Mouse (Mus musculus) myocyte (in vitro differentiated cells): ENCODE results near the gene Rmi2. TPM values are rescaled to one million over a fixed set of nuclear protein-coding genes. Genes with fewer than 3 reads are reported as not detected.

Source experiments
- H3K27me3 ChIP-seq: one replicate; pipeline ENCODE4 v1.6.1; 2011; ENCODE audit not compliant: control insufficient read depth, insufficient read depth, insufficient read length
- H3K36me3 ChIP-seq: one replicate; pipeline ENCODE4 v1.6.1; 2011; ENCODE audit not compliant: control insufficient read depth, insufficient read depth
- H3K4me2 ChIP-seq: one replicate; pipeline ENCODE4 v1.6.1; 2011; ENCODE audit warnings: low read depth, control low read depth
- H3K4me3 ChIP-seq: one replicate; pipeline ENCODE4 v1.5.1; 2011; ENCODE audit warnings: mild to moderate bottlenecking, control low read depth, moderate library complexity
- H3K79me2 ChIP-seq: one replicate; pipeline ENCODE4 v1.6.1; 2011; ENCODE audit not compliant: control insufficient read depth, insufficient read depth
- H3ac ChIP-seq: one replicate; pipeline ENCODE4 v1.6.1; 2011; ENCODE audit not compliant: control insufficient read depth, insufficient read length
- CEBPB ChIP-seq: IDR thresholded peaks from 2 replicates; pipeline ENCODE4 v1.6.1; 2011; ENCODE audit warnings: mild to moderate bottlenecking, moderate library complexity; ENCODE audit not compliant: poor library complexity, insufficient read depth, severe bottlenecking
- E2F4 ChIP-seq: IDR thresholded peaks from one replicate; pipeline ENCODE4 v1.6.1; 2011; ENCODE audit warnings: mild to moderate bottlenecking, control low read depth, moderate library complexity; ENCODE audit not compliant: insufficient read depth
- MAX ChIP-seq: IDR thresholded peaks from one replicate; pipeline ENCODE4 v1.6.1; 2011; ENCODE audit warnings: low read depth, mild to moderate bottlenecking, control low read depth
- MYOD1 ChIP-seq, 3 experiments: IDR thresholded peaks; one replicate each; pipeline ENCODE4 v1.6.1; 2011; ENCODE audit warnings: control low read depth in 2 of 3, low read depth in 2 of 3, mild to moderate bottlenecking in 2 of 3, moderate library complexity in 1 of 3; ENCODE audit not compliant: insufficient read length in 2 of 3, control insufficient read depth in 1 of 3
- MYOG ChIP-seq, 3 experiments: IDR thresholded peaks; one replicate each; pipeline ENCODE4 v1.6.1; 2011; ENCODE audit warnings: control low read depth in 2 of 3, low read depth in 2 of 3, mild to moderate bottlenecking in 2 of 3; ENCODE audit not compliant: insufficient read length in 2 of 3, control insufficient read depth in 1 of 3, insufficient read depth in 1 of 3
- POLR2A ChIP-seq: IDR thresholded peaks from one replicate; pipeline ENCODE4 v1.6.1; 2011; ENCODE audit warnings: low read depth, mild to moderate bottlenecking, control low read depth, moderate library complexity; ENCODE audit not compliant: insufficient read length
- POLR2AphosphoS2 ChIP-seq: IDR thresholded peaks from one replicate; pipeline ENCODE4 v1.6.1; 2011; ENCODE audit warnings: low read depth, control low read depth; ENCODE audit not compliant: insufficient read length
- REST ChIP-seq: IDR thresholded peaks from one replicate; pipeline ENCODE4 v1.6.1; 2011; ENCODE audit warnings: mild to moderate bottlenecking, control low read depth, moderate library complexity; ENCODE audit not compliant: insufficient read depth, insufficient read length
- SRF ChIP-seq: IDR thresholded peaks from one replicate; pipeline ENCODE4 v1.6.1; 2011; ENCODE audit warnings: low read depth; ENCODE audit not compliant: control insufficient read depth, insufficient read length
- TCF12 ChIP-seq: IDR thresholded peaks from one replicate; pipeline ENCODE4 v1.6.1; 2011; ENCODE audit warnings: mild to moderate bottlenecking, control low read depth; ENCODE audit not compliant: poor library complexity, insufficient read depth, severe bottlenecking
- TCF3 ChIP-seq: IDR thresholded peaks from one replicate; pipeline ENCODE4 v1.6.1; 2011; ENCODE audit warnings: low read depth, control low read depth; ENCODE audit not compliant: insufficient read length
- USF1 ChIP-seq: IDR thresholded peaks from one replicate; pipeline ENCODE4 v1.6.1; 2011; ENCODE audit warnings: low read depth, mild to moderate bottlenecking, control low read depth, moderate library complexity
- polyA plus RNA-seq: library from polyadenylated mRNA; unstranded; fragments of >200 nt; fragmentation: generic; extraction: Trizol; gene quantifications from one replicate; pipeline ENCODE4 v1.2.1, GENCODE M21; 2012; ENCODE audit warnings: missing spikeins

Rmi2 gene
- polyA plus RNA-seq, 1 experiment = 0.64 TPM

- Histone ChIP-seq H3K4me3 (no peak overlapping the region), H3ac (no peak overlapping the region), H3K27me3 (peaks cover 4% of the 10 kb centered on the region), H3K36me3 (no peaks in the 10 kb centered on the region), H3K79me2 (no peaks in the 10 kb centered on the region), H3K4me2 (no peak overlapping the region)
- TF ChIP-seq E2F4 (no peak), TCF3 (peak; percentile 45), MYOD1 (IDR thresholded peaks at IDR 0.05; ENCODE audit: control insufficient read depth in 1 of 3, insufficient read length in 2 of 3, low read depth in 2 of 3) (peak in 2 of 3 experiments; percentile 60 to 61), MYOG (IDR thresholded peaks at IDR 0.05; ENCODE audit: control insufficient read depth in 1 of 3, insufficient read depth in 1 of 3, insufficient read length in 2 of 3, low read depth in 2 of 3) (peak in 2 of 3 experiments; percentile 23 to 71)
Observed at GRCm38 (mm10) chr16:10887436-10887835, 52.6 kb downstream of the Rmi2 start.

- H3K36me3 ChIP-seq = no peaks in the 10 kb centered on the region
- H3K79me2 ChIP-seq = no peaks in the 10 kb centered on the region
- H3K4me3 ChIP-seq = no peak overlapping the region
- H3K27me3 ChIP-seq = peaks cover 4% of the 10 kb centered on the region
- TF ChIP-seq MYOD1 (IDR thresholded peaks at IDR 0.05; ENCODE audit: control insufficient read depth in 1 of 3, insufficient read length in 2 of 3, low read depth in 2 of 3) (no peak), POLR2A (no peak), MYOG (IDR thresholded peaks at IDR 0.05; ENCODE audit: control insufficient read depth in 1 of 3, insufficient read depth in 1 of 3, insufficient read length in 2 of 3, low read depth in 2 of 3) (no peak), TCF12 (no peak), TCF3 (no peak), REST (no peak)
- no peak overlapping the region for H3K4me2 ChIP-seq
- no peak overlapping the region for H3ac ChIP-seq
Observed at GRCm38 (mm10) chr16:10890363-10890762, 55.5 kb downstream of the Rmi2 start.

GRCm38 (mm10) chr16:10893161-10893560 lies 58.3 kb downstream of the Rmi2 start:
- TF ChIP-seq MYOG (IDR thresholded peaks at IDR 0.05; ENCODE audit: control insufficient read depth in 1 of 3, insufficient read depth in 1 of 3, insufficient read length in 2 of 3, low read depth in 2 of 3) (no peak), USF1 (no peak), SRF (no peak), CEBPB (no peak), E2F4 (no peak), MAX (no peak), MYOD1 (IDR thresholded peaks at IDR 0.05; ENCODE audit: control insufficient read depth in 1 of 3, insufficient read length in 2 of 3, low read depth in 2 of 3) (no peak), TCF3 (no peak), POLR2A (no peak), POLR2AphosphoS2 (no peak), TCF12 (no peak), REST (no peak)
- Histone ChIP-seq H3K4me3 (no peak overlapping the region), H3ac (no peak overlapping the region), H3K4me2 (no peak overlapping the region), H3K36me3 (no peaks in the 10 kb centered on the region), H3K27me3 (peaks cover 4% of the 10 kb centered on the region), H3K79me2 (no peaks in the 10 kb centered on the region)

GRCm38 (mm10) chr16:10895906-10896305 lies 61.0 kb downstream of the Rmi2 start:
- H3K4me3 ChIP-seq = no peak overlapping the region
- no peaks in the 10 kb centered on the region for H3K36me3 ChIP-seq
- no peak overlapping the region for H3K4me2 ChIP-seq
- no peaks in the 10 kb centered on the region for H3K79me2 ChIP-seq
- TF ChIP-seq REST (no peak), MAX (no peak), USF1 (no peak), MYOG (IDR thresholded peaks at IDR 0.05; ENCODE audit: control insufficient read depth in 1 of 3, insufficient read depth in 1 of 3, insufficient read length in 2 of 3, low read depth in 2 of 3) (no peak), POLR2A (no peak), TCF3 (no peak), MYOD1 (IDR thresholded peaks at IDR 0.05; ENCODE audit: control insufficient read depth in 1 of 3, insufficient read length in 2 of 3, low read depth in 2 of 3) (no peak), CEBPB (no peak), POLR2AphosphoS2 (no peak), E2F4 (no peak), SRF (no peak), TCF12 (no peak)
- H3K27me3 ChIP-seq = peaks cover 4% of the 10 kb centered on the region
- H3ac ChIP-seq = no peak overlapping the region

- no peak overlapping the region for H3K4me3 ChIP-seq
- peaks cover 4% of the 10 kb centered on the region for H3K27me3 ChIP-seq
- peak overlapping the region; percentile 24 for H3K4me2 ChIP-seq
- no peaks in the 10 kb centered on the region for H3K79me2 ChIP-seq
- TF ChIP-seq MYOD1 (IDR thresholded peaks at IDR 0.05; ENCODE audit: control insufficient read depth in 1 of 3, insufficient read length in 2 of 3, low read depth in 2 of 3) (no peak), USF1 (no peak), CEBPB (peak; percentile 37; the same call in 1 of the 2 replicates), MYOG (IDR thresholded peaks at IDR 0.05; ENCODE audit: control insufficient read depth in 1 of 3, insufficient read depth in 1 of 3, insufficient read length in 2 of 3, low read depth in 2 of 3) (no peak), MAX (no peak), TCF12 (no peak)
- no peak overlapping the region for H3ac ChIP-seq
- H3K36me3 ChIP-seq = no peaks in the 10 kb centered on the region
Observed at GRCm38 (mm10) chr16:10897372-10897771, 62.5 kb downstream of the Rmi2 start.
